Mouse (Mus musculus) heart, postnatal 0 days (tissue): ENCODE measurements around the gene Siglecf.
A peak's percentile ranks its signal among the peaks of the same experiment; 100 is the strongest.

Experiments used
- CTCF ChIP-seq: IDR thresholded peaks from 2 replicates; pipeline ENCODE4 v1.5.1; 2016; ENCODE audit warnings: antibody characterized with exemption, control low read depth, low read depth
- EP300 ChIP-seq: IDR thresholded peaks from 2 replicates; pipeline ENCODE4 v1.6.1; 2016; ENCODE audit warnings: antibody characterized with exemption, low read depth

DNA sequence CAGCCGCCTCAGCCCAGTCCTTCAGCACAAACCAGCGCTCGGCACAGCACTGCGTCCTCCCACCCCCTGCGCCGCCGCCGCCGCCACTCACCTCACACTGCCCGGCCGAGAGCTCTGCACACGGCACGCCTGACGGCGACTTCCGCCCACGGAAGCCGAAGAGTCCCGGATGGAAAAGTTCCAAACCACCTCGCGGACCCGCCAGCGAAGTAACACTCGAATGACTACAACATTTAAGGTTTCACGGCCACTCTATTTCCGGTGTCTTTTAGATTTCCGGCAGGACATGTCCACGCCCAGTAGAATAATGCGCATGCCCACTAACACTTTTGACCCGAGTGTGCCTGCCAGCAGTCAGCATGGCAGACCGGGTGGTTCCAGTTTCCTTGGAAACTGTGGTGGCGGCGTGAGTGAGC, 38.1 kb upstream of the Siglecf start, which contains the start of gene Zfp715:
- TF ChIP-seq CTCF (no peak), EP300 (peak; percentile 67)
